8 mouse cellular contexts compared by ENCODE assay signal in genomic region chr1:185331983-185332430, GRCm38 (mm10). TPM values are rescaled to one million over a fixed set of nuclear protein-coding genes. Genes with fewer than 3 reads are reported as not detected.
DNase-seq lines count a peak whose midpoint lies in the region; ATAC-seq and TF ChIP-seq lines count a peak whose summit lies in the region.

Gene Bpnt1 (plus strand): TSS chr1:185332149.

- WGBS in forebrain, embryonic 13.5 days: under 1% methylated on average over 32 of the region's 32 CpGs
- under 1% methylated on average over 32 of the region's 32 CpGs for WGBS in neural tube, embryonic 15.5 days

- H3K36me3 ChIP-seq in E14TG2a.4 (ENCODE audit: insufficient read depth, low read length): peaks cover 9% of the 10 kb centered on the region
- H3K36me3 ChIP-seq in forebrain, embryonic 13.5 days (ENCODE audit: poor library complexity, severe bottlenecking): peaks cover 4% of the 10 kb centered on the region
- peaks cover under 1% of the 10 kb centered on the region; the same call in 1 of the 2 replicates for H3K36me3 ChIP-seq in neural tube, embryonic 15.5 days

- peak within 1 kb of the TSS; percentile 82 for H3K9ac ChIP-seq in forebrain, embryonic 13.5 days
- H3K9ac ChIP-seq in neural tube, embryonic 15.5 days (replicated peaks): peak within 1 kb of the TSS; percentile 52

- no peaks in the 10 kb centered on the region for H3K9me3 ChIP-seq in E14TG2a.4 (ENCODE audit: low read length)
- H3K9me3 ChIP-seq in forebrain, embryonic 13.5 days (replicated peaks): no peaks in the 10 kb centered on the region
- no peaks in the 10 kb centered on the region for H3K9me3 ChIP-seq in neural tube, embryonic 15.5 days (replicated peaks)

- H3K4me1 ChIP-seq in E14TG2a.4 (replicated peaks; ENCODE audit: low read depth, low read length): peaks cover 59% of the 10 kb centered on the region
- H3K4me1 ChIP-seq in forebrain, embryonic 13.5 days: peaks cover 53% of the 10 kb centered on the region
- peaks cover 50% of the 10 kb centered on the region for H3K4me1 ChIP-seq in neural tube, embryonic 15.5 days

- H3K27ac ChIP-seq in forebrain, embryonic 13.5 days: peak within 1 kb of the TSS; percentile 78
- H3K27ac ChIP-seq in neural tube, embryonic 15.5 days (replicated peaks): peak within 1 kb of the TSS; percentile 91

- no peaks in the 10 kb centered on the region for H3K27me3 ChIP-seq in E14TG2a.4 (ENCODE audit: insufficient read depth, low read length)
- no peaks in the 10 kb centered on the region for H3K27me3 ChIP-seq in forebrain, embryonic 13.5 days
- no peaks in the 10 kb centered on the region for H3K27me3 ChIP-seq in neural tube, embryonic 15.5 days (replicated peaks)

- peak within 1 kb of the TSS; percentile 88 for H3K4me3 ChIP-seq in E14TG2a.4 (replicated peaks; ENCODE audit: low read length)
- H3K4me3 ChIP-seq in forebrain, embryonic 13.5 days: peak within 1 kb of the TSS; percentile 73
- peak within 1 kb of the TSS; percentile 51 for H3K4me3 ChIP-seq in neural tube, embryonic 15.5 days (replicated peaks)

- peak within 1 kb of the TSS; percentile 71 for H3K4me2 ChIP-seq in forebrain, embryonic 13.5 days
- peak within 1 kb of the TSS; percentile 69 for H3K4me2 ChIP-seq in neural tube, embryonic 15.5 days

- intact Hi-C loops in heart, postnatal 10 days (cut with DNase I): loop anchor here (2.0 kb wide), 1 partner anchor 31 kb away; the partner anchor contains the start of gene Eprs

- peak; percentile 84 for ATAC-seq in forebrain, embryonic 13.5 days
- ATAC-seq in neural tube, embryonic 15.5 days (ENCODE audit: low FRiP score): peak; percentile 86

- DNase-seq in c-Kit-positive CD71-positive TER-119-positive erythroid progenitor cells, embryonic 14.5 days (ENCODE audit: low spot score): peak; percentile 74
- DNase-seq in heart, postnatal 10 days: peak; percentile 90 to 93
- peak; percentile 87 for DNase-seq in layer of hippocampus, adult 11-12 months (ENCODE audit: low spot score)
- DNase-seq in lung, adult 18-20 months: peak; percentile 90 to 93
- peak; percentile 90 for DNase-seq in testis, postnatal 14 days (ENCODE audit: low spot score)

- no peak for TF ChIP-seq CTCF in E14TG2a.4 (conservative IDR thresholded peaks at IDR 0.05; ENCODE audit: low read length)

RNA-seq across cellular contexts. Expression of gene Bpnt1, which starts in this region (rescaled TPM):
- polyA plus RNA-seq in forebrain, embryonic 13.5 days (2015; fragmentation: Nextera tagmentation; extraction: Ambion mirVana): 34.8 and 37.7 TPM in 2 replicates
- total RNA-seq in heart, postnatal 10 days (2021): 10 to 100 TPM; 30.6 to 32.6 TPM
- polyA plus RNA-seq in neural tube, embryonic 15.5 days (2015; fragmentation: Nextera tagmentation; extraction: Ambion mirVana): 68.6 and 70.4 TPM in 2 replicates

Comparison
In these comparisons a context has a peak if more than half of its experiments do, and no peak if none do; other contexts are left out.
1. Peak in every context shown above with its lines: DNase-seq, ATAC-seq, H3K4me3 ChIP-seq and H3K27ac ChIP-seq.